Mouse (Mus musculus) adrenal gland, postnatal 25 days (tissue): ENCODE results near the gene Erc1. TPM values are rescaled to one million over a fixed set of nuclear protein-coding genes. Genes with fewer than 3 reads are reported as not detected.
"Not testable (repeated sequence)": the region's sequence is repeated elsewhere in the genome, so short reads cannot be mapped to it uniquely, and the experiment has no call there.

Source experiments
- DNase-seq: peaks from one replicate; pipeline ENCODE4 v3.0.0; 2021; ENCODE audit warnings: mixed read lengths
- total RNA-seq: library from RNA; stranded (reverse); gene quantifications from 2 replicates; pipeline ENCODE4 v1.2.3, GENCODE M21; 2021

Gene Erc1
- total RNA-seq, 1 experiment from 2014 or later = 24.5 TPM

DNA sequence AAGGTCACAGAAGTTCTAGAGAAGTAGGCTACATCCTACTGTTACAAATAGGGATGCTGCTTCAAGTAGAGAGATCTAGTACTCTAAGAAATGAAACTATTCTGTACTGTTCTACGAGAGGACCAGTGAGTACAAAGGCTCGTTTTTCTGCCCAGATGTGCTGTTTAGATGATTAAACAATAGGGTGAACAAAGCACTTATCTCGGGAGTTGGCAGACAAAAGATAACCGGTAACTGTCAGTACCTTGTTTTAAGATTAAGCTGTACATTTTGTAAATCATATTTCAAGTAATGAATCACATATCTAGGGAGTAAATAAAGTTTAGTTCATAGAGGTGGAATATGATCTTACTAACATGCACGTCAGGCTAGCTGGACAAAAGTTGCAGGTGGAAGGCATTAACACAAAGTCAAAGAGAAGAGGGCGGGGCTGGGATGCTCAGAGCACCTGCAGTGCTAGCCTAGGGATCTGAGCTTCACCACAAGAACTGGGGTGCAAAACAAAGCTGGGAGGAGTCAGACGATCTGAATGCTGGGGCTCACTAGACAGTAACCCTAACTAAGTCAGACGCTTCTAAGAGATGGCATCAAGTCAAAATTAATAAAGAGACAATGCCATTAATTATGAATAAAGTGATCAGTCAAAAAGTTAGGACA, 136.2 kb downstream of the Erc1 start:
- no peak for DNase-seq

DNA sequence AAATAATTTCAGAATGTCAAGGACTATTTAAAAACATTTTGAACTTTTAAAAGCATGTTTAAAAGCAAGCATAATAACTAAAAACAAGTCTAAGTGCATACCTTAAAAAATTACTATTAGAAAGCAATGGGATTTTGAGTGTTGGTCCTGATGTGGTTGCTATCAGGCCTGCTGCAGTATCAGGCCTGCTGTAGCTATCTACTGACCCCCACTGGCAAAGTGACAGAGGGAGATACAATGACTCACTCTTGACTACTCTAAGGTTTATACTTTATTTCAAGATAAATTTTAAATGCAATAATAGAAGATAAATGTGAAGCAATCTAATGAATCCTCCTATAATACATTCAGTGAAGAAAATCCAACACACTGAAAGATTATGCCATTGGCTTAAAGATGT, 138.4 kb downstream of the Erc1 start:
- peak; percentile 16 for DNase-seq

DNA sequence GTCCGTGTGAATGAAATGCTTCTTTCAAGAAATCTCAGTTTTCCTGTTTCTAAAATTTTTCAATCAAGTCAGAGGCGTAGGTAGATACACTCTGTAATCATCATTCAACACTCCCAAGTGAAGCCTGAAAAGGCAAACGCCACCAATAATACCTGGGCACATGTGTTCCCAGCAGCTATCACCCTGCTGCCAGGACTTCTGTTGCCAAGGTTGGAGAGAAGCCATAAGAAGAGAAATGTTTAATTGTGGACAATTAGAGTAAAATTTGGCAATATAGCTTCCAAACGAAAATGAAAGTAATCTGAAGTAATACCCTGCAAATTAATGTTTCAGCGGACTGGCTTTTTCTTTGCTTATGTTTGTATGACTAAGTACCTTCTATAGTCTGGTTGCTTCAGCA, 140.1 kb downstream of the Erc1 start:
- DNase-seq = no peak

DNA sequence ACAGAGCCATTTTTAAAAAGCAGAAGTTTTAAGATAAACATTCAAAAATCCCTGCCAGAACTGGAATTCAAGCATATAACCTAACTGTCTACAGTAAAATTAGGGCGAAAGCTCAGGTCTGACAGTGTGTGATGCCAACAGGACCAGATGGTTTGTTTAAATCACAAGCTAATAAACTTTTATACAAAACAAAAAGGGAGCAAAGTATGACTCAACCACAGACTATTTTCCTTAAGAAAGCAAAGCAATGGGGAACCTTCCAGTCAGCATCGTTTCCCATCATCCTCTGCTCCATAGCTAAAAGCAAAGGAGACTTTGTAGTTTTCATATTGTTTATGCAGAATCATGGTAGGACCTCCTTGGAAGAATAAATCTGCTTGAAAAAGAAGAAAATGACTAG, 143.1 kb downstream of the Erc1 start:
- DNase-seq = no peak

DNA sequence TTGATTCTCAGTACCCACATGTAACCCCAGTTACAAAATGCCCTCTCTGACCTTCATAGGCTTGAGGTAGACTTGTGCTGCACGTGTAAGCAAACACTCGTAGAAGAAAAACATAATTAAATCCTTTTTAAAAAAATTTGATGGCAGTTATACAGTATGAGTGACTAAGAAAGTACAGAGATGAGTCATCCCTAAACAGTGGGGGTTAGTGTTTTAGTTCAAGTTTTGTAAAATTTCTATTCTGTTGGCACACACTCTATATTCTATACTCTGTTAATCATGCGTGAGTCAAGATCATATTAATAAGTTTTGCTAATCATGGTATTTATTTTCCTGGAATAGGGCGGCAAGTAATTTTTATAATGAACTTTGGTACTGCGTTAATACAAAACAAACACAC, 155.2 kb downstream of the Erc1 start:
- DNase-seq = no peak

DNA sequence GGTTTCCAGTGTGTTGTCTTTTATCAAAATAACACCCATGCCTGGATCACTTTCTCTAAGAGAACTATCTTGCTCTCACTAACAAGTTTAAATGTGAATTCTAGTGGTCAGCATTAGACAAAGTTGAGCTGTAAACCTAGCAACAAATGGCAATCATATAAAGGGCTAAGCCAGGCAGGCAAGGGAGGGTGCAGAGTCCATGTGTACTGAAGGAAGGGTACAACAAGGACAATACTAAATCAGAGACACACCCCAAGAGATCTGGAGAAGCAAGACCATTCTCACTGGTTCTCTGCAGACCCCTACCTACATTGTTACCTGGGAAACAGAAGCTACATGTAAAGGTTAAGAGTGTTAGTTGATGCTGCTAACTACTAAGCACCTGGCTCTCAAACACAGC, 161.5 kb downstream of the Erc1 start:
- no peak for DNase-seq

DNA sequence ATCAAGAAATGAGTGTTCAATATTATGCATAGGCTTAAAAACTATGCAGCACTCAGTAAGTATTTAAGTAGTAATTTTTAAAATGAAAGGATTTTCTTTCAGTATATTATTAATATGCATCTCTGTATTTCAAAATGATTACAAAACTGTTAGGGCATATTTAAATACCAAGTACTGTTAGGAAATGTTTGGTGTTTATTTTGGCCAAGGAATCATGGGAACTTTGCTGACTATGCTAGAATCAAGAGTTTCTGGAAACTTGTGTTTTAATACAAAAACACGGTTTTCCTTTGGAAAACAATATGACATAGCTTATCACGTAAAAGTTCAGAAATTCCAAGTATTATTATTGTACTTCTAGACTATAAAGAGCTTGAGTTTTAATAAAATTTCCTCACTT, 167.2 kb downstream of the Erc1 start:
- no peak for DNase-seq

DNA sequence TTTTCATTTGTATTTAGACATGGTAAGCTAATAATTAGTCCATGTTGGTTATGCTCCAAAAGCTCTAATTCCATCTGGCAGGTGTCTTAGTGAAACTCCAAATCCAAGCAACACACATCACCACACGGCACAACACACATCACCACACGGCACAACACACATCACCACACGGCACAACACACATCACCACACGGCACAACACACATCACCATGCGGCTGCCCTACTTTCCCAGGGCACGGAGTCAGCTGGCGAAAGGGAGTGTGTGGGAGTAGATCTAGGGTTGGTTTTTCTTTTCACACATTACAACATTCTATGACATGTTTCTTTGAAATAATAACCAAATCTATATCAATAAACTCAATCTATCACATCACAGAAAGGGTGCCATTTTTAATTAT, 173.2 kb downstream of the Erc1 start:
- no peak for DNase-seq

DNA sequence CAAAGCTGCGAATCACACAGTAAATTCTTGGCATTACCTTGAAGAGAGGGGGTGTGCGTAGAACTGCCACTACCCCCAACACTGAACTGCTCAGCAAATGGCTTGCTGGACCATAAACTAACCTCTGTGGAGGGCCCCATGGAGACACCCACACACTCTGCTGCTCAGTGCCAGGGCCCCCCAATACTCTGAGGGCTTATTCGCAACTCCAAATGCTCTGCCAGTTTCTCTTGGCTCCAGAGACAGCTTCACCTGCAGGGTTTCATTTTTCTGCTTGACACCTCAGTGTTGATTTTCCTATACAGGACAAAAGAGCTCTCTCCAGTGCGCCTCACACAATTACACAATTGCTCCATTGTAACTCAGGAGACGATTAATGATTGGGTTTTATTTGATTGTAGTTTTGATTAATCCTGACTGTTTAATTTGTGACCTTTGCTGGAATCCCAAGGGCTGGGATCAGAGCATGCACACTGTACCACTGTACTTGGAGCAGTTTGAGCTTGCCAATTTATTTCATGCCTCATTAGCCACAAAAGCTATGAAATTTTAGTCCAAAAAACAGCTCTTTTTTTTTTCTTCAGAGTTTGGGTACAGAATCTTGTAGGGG, 173.7 kb downstream of the Erc1 start:
- no peak for DNase-seq

DNA sequence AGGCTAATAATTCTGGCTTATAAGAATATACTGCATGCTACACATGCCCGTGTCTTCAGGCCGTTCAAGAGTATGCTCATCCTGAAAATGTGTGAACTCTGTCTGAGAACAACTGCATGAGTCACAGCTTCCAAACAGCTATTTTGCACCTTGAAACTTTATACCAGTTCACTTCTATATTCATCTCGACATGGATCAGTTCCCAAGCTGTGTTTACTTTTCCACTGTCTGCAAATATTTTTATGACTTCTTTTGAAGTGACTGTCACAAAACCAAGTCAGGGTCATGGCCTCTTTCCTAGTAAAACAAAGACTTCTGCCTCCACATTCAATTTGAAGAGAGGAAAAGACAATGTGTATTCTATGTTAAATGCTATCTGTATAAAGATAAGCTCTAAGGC, 178.2 kb downstream of the Erc1 start:
- no peak for DNase-seq

DNA sequence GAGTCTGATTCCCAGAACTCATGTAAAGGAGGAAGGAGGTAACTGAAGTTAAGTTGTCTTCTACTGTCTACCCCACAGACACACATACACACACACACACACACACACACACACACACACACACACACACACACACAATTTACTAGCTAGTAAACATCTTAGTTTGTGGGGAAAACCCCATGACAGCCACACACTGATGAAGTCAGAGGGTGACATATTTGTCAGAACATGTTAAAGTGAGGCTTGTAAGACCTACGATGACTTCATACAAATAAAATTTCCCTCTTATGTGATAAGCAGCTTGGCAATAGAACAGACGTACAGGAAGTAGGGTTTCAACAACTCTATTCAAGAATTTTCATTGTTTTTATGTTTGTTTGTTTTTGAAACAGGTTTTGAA, 185.0 kb downstream of the Erc1 start:
- no peak for DNase-seq

DNA sequence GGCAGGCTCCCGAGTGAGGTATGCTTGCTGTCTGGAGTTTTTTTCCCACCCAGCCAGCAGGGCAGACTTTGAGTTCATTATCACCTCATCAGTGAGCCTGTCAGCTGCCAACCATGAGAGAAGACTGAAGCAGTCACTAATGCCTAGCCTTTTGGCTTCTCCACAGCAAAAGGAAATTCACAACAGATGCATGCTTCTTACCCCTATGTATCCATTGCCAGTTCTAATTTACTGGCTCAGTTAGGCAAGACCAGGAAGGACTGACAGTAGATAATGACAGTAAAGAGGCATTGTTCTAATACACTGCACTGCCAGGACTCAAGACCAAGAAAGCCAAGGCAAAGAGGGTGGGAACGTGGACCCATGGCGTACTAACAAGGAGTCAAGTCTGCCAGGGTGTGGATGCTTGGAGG, 186.9 kb downstream of the Erc1 start:
- DNase-seq = no peak

DNA sequence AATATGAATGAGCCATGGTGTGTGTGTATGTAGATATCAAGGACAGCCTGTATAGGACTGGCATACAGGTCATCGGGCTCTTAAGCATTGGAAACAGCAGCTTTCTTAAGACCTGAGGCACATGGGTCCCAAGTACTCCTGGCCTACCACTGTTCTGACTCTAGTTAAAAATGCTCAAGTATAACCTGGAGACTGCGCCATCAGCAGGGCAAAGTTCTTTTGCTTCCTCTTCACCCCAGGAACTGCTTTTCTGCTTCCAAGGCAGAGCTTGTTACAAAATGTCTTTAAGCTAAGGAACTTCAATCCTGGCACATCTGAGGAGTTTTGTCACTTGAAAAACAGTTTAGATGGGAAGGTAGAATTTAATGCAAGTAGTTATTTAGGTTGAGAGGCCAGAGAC, 189.5 kb downstream of the Erc1 start:
- DNase-seq = no peak

DNA sequence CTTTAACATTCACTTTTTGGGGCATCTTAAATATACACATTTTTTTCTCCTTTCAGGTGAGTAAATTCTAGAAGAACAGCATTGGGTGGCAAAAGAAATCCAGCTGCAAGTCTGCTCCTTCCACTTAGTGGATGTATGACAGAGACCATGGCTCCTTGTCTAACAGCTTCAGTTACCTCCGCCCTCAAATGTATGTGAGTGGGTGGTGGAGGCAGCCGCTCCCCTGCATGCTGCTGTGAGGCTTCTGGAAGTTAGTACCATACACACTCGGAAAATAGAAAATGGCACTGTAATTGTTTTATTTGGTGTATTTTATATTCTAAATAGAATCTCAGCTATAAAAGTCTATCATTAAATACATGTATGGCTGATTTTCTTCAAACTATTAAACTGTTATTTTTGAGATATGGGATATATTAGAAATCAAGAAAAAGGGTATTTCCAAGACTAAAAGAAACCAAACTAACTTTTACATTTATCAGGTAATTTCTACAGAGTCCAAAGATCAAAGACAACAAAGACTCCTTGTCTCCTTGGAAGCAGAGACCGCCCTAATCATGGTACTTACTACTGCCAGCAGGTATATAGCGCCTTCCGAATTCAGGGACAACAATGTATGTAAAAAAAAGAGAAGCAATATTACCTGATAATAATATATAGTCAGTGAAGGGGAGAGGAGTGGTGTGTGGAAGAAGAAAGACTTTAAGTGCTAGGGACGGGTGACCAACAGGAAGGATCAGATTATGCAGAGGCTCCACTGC, 190.4 kb downstream of the Erc1 start:
- DNase-seq = no peak

DNA sequence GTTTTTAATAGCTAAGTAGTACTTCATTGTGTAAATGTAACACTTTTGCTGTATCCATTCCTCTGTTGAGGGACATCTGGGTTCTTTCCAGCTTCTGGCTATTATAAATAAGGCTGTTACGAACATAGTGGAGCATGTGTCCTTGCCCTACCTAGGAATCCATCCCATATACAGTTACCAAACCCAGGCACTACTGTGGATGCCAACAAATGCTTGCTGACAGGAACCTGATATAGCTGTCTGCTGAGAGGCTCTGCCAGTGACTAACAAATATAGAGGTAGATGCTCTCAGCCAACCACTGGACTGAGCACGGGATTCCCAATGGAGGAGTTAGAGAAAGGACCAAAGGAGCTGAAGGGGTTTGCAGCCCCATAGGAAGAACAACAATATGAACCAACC, 193.2 kb downstream of the Erc1 start:
- DNase-seq = not testable (repeated sequence)

DNA sequence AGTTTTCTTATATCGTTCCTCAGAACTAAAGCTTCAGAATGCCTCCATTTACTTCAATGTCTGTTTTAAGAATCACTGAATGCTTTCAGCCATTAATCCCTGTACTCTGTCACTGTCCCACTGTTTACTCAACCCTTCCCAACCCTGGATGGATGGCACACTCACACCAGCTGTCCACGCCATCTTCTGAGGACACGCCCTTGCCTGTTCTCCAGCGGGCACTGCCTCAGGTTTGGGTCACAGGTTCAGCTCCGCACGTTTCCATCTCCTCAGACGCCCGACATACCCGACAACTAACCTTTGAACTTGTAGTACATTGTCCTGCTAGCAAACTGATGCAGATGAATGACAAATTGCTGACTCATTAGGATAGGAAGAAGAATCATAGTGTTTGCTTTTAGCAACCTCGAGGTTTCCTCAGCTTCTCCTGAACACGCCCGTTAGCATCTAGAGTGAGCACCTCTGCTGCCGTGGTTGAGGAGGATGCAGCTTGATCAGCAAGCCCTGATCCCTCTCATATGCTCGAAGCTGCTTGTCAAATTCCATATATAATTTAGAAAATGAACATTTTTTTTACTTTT, 204.0 kb downstream of the Erc1 start:
- no peak for DNase-seq

DNA sequence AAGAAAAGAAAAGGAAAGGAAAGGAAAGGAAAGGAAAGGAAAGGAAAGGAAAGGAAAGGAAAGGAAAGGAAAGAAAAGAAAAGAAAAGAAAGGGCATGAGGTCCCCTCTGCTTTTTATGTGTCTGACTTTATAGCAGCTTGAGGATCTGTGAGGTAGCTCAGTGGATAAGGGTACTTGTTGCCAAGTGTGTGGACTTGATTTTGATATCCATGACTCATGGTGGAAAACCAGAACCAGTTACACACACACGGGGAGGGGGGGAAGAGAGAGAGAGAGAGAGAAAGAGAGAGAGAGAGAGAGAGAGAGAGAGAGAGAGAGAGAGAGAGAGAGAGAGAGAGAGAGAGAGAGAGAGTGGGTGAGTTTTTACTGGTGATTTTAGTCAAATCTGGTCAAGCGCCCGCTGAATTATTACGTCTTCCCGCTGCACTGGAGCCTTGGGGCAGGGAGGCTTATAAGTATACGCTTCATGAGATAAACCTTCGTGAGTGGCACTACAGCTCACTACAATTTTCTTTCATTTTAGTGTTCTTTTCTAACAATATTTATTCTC, 204.7 kb downstream of the Erc1 start:
- DNase-seq = no peak

DNA sequence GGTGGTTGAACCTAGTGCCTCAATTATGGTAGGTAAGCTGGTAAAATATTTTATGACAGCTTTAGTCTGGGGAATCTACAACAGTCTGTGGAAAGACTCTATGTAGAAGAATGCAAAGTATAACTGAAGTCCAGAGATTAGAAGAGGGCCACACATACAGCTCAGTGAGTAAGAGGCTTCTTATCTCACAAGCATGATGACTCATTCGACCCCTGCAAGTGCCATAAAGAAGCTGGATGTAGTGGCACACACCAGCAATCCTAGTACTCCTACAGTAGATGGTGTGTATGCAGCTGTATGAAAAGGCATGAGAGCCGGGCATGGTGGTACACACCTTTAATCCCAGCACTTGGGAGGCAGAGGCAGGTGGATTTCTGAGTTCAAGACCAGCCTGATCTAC, 205.2 kb downstream of the Erc1 start:
- no peak for DNase-seq

DNA sequence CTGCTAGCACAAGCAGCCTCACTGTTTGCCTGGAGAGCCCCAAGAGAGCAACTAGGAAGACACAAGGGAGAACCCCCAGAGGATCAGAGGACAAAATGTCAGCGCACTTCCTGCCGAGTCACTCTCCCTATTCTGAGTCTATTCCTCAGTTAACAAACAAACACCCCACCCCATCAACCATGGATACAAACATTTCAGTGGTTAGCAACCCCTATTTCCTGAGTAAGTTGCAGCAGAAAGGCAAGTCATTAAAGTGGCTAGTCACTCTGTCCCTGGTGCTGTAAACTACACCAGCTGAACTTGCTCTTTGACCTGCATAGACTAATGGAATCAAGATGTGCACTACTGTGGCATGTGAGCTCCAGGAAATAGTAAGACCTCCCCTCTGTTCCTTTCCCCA, 212.3 kb downstream of the Erc1 start:
- no peak for DNase-seq

DNA sequence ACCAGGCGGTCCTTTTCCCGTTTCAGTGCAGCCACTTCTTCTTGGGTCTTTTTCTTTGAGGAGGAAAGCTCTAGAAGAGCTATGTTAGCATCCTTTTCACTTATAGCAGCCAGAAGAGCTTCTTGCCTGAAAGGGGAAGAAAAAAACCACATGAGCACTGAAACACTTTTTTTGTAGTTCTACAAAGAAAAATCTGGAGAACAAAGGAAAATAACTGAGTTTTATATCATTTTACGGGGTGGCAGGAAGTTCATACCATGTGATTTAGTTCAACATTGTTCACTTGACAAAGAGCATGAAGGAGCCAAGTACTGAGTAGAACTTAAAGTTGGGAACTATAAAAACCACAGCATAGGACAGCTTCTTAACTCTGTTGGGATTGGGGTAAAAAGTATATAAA, 217.3 kb downstream of the Erc1 start:
- DNase-seq = no peak

DNA sequence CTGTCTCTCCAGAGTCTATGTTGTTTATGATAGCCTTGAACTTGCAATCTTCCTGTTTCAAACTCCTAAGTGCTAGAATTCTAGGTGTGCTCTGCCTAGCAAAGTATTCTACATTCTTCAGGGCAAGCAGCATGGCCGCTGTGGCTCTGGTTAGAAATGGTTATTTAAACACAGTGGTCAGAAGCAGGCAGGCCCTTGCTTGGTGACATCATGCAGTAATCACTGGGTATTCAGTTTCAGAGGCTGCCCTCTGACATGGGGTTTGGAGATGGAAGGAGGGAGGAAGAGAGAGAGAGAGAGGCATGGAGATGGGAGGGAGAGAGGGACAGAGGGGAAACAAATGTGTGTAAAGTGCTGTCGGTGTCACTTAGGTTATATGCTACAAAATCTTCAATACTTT, 246.6 kb downstream of the Erc1 start:
- no peak for DNase-seq

DNA sequence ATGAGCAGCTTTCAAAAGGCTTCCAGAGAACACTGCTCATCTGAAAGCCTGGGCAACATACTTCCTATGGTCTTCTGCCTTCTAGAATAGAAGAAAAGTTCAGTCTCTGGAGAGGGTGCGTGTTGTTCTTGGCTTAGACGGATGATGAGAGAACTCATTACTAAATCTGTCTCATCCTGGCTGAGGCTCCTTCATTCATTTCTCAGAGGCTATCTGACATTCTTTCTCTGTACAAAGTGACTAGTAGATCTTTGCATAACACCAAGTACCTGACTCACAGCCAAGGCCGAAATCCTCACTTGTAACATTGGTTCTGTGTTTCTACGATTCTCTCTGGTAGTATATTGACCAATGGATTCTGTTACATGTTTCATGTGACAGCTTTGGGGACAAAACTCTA, 252.5 kb downstream of the Erc1 start:
- no peak for DNase-seq

DNA sequence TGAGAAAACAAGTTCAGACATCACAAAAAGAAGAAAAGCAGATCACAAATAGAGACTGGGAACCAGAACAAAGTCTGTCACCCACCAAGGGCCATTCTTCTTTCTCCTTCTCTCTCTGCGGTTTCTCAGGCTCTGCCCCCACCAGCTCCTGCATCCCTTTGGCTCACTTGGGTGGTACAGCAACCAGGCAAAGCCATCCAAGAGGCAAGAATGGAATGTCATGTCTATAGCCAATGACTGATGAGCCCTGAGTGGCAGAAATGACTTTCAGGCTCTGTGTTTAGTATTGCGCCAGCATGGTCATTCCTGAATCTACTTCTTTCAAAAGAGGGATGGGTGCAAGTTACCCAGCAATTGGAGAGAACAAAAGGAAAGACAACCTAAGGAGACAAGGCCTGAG, 257.1 kb downstream of the Erc1 start:
- no peak for DNase-seq
